ENCODE assay signal across 25 mouse cellular contexts in the genomic region with DNA sequence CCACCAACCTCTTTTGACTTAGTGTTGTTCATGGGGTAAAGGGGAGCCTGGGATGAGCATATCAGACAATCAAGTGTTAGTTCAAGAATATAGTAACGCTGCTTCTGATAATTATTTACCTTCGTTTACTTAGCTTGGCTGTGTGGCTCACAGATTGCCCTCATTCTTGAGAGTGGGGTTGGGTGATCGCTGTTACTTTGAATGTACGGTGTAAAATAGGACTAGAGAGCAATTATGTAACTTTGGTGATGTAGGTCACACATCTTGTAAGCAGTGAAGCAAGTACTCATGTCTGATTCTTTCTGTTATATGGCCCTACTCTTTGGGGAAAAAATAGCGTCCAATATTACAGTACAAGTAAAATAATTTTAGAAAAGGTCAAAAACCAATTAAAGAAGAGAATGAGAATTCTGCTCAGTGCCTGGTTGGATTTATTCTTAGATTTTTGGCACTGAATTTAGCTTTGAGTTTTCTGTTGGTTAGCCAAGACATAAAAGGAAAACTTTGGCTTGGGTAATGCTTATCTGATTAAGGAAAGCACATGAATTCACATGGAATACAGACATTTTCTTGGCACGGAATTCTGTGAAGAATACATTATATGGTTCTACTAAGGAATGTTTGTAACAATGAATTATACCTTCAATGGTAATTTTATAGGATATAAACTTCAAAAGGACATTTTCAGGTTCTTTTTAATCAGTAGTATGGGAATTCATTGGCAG.
DNase-seq lines count a peak whose midpoint lies in the region; ATAC-seq and TF ChIP-seq lines count a peak whose summit lies in the region.
"Had no signal": no experiment of that assay in that cellular context is flagged by ENCODE, and none has a peak within 500 bp of the region (broad histone marks: within the 10 kb centered on the region; RNA-seq: fewer than 3 reads in every experiment).

No protein-coding gene starts in this region.

- H3K36me3 ChIP-seq in embryonic facial prominence, embryonic 14.5 days (ENCODE audit: control insufficient read depth, insufficient read depth, low read length), result no peaks in the 10 kb centered on the region
- 0 out of 2 replicates have a peak, but pooled peaks cover 3% of the 10 kb centered on the region for H3K36me3 ChIP-seq in embryonic facial prominence, embryonic 10.5 days (replicated peaks)
- no peaks in the 10 kb centered on the region for H3K36me3 ChIP-seq in lung, embryonic 14.5 days (ENCODE audit: insufficient read depth)
- H3K36me3 ChIP-seq: embryonic facial prominence, embryonic 15.5 days; heart, embryonic 12.5 days; liver, embryonic 15.5 days; midbrain, embryonic 12.5 days; neural tube, embryonic 13.5 days had no signal

- H3K9me3 ChIP-seq in embryonic facial prominence, embryonic 14.5 days (ENCODE audit: control insufficient read depth, low read length), result no peaks in the 10 kb centered on the region
- H3K9me3 ChIP-seq in embryonic facial prominence, embryonic 10.5 days, result no peaks in the 10 kb centered on the region
- H3K9me3 ChIP-seq in lung, embryonic 14.5 days (ENCODE audit: low read depth, low read length), result no peaks in the 10 kb centered on the region
- H3K9me3 ChIP-seq: embryonic facial prominence, embryonic 15.5 days; heart, embryonic 12.5 days; liver, embryonic 15.5 days; megakaryocyte, embryonic 14.5 days; midbrain, embryonic 12.5 days; neural tube, embryonic 13.5 days had no signal

- H3K4me3 ChIP-seq in embryonic facial prominence, embryonic 14.5 days (ENCODE audit: low read depth, low read length), result no peak overlapping the region
- no peak overlapping the region for H3K4me3 ChIP-seq in embryonic facial prominence, embryonic 10.5 days
- H3K4me3 ChIP-seq in lung, embryonic 14.5 days (ENCODE audit: low read depth, low read length), result no peak overlapping the region
- H3K4me3 ChIP-seq: embryonic facial prominence, embryonic 15.5 days; gastrocnemius, adult 2 months; heart, adult 2 months; heart, embryonic 12.5 days; liver, embryonic 15.5 days; megakaryocyte, embryonic 14.5 days; midbrain, embryonic 12.5 days; neural tube, embryonic 13.5 days had no signal

- DNase-seq in embryonic facial prominence, embryonic 14.5 days (ENCODE audit: low spot score), result peak; percentile 80
- no peak for DNase-seq in embryonic facial prominence, embryonic 10.5 days (ENCODE audit: low spot score)
- DNase-seq in heart, adult 11 months, result peak; percentile 65
- no peak for DNase-seq in heart, postnatal 36 days
- DNase-seq in lung, embryonic 14.5 days, result peak; percentile 42
- no peak for DNase-seq in lung, adult 18-20 months
- DNase-seq in thymus, postnatal 10 days (ENCODE audit: low spot score in 2 of 2), result no peak
- DNase-seq: adrenal gland, postnatal 14 days; cerebellum, postnatal 36 days; gastrocnemius, adult 2 months; gastrocnemius, postnatal 36 days; heart, adult 2 months; kidney, adult 9 months; kidney, postnatal 25 days; lung, postnatal 4 days had no signal

- no peaks in the 10 kb centered on the region for H3K27me3 ChIP-seq in embryonic facial prominence, embryonic 14.5 days (replicated peaks; ENCODE audit: control insufficient read depth, insufficient read depth, low read length)
- H3K27me3 ChIP-seq in embryonic facial prominence, embryonic 10.5 days (replicated peaks; ENCODE audit: low read depth, poor library complexity, severe bottlenecking), result no peaks in the 10 kb centered on the region
- H3K27me3 ChIP-seq in lung, embryonic 14.5 days (ENCODE audit: insufficient read depth, low read length), result no peaks in the 10 kb centered on the region
- H3K27me3 ChIP-seq: embryonic facial prominence, embryonic 15.5 days; heart, embryonic 12.5 days; liver, embryonic 15.5 days; megakaryocyte, embryonic 14.5 days; midbrain, embryonic 12.5 days; neural tube, embryonic 13.5 days had no signal

- no peak for ATAC-seq in embryonic facial prominence, embryonic 14.5 days (ENCODE audit: low read depth)
- no peak for ATAC-seq in lung, embryonic 14.5 days (ENCODE audit: insufficient read depth)
- no peak for ATAC-seq in CD4-positive, CD25-positive, alpha-beta regulatory T cell, adult 4 months
- ATAC-seq: intestine, postnatal 0 days; lung, postnatal 0 days had no signal

- WGBS in embryonic facial prominence, embryonic 14.5 days, result 83% methylated on average over 6 of the region's 6 CpGs
- WGBS in embryonic facial prominence, embryonic 10.5 days, result 92% methylated on average over 6 of the region's 6 CpGs
- 84% methylated on average over 6 of the region's 6 CpGs for WGBS in lung, embryonic 14.5 days

- H3K4me2 ChIP-seq in embryonic facial prominence, embryonic 14.5 days (ENCODE audit: low read depth, low read length), result no peak overlapping the region
- no peak overlapping the region for H3K4me2 ChIP-seq in lung, embryonic 14.5 days
- H3K4me2 ChIP-seq: embryonic facial prominence, embryonic 15.5 days; heart, embryonic 12.5 days; hindbrain, embryonic 14.5 days; liver, embryonic 15.5 days; midbrain, embryonic 12.5 days; neural tube, embryonic 13.5 days had no signal

- no peak overlapping the region for H3K9ac ChIP-seq in embryonic facial prominence, embryonic 14.5 days (ENCODE audit: low read depth, low read length)
- H3K9ac ChIP-seq in lung, embryonic 14.5 days, result no peak overlapping the region
- H3K9ac ChIP-seq: embryonic facial prominence, embryonic 15.5 days; heart, embryonic 12.5 days; hindbrain, embryonic 14.5 days; liver, embryonic 15.5 days; midbrain, embryonic 12.5 days; neural tube, embryonic 13.5 days had no signal

- no peak for TF ChIP-seq CTCF in lung, embryonic 14.5 days (IDR thresholded peaks at IDR 0.05; ENCODE audit: low read depth)

- no peak overlapping the region for H3K27ac ChIP-seq in embryonic facial prominence, embryonic 14.5 days (replicated peaks; ENCODE audit: low read depth, low read length)
- no peak overlapping the region for H3K27ac ChIP-seq in embryonic facial prominence, embryonic 10.5 days (replicated peaks)
- no peak overlapping the region for H3K27ac ChIP-seq in lung, embryonic 14.5 days (ENCODE audit: low read depth)
- H3K27ac ChIP-seq: embryonic facial prominence, embryonic 15.5 days; gastrocnemius, adult 2 months; heart, adult 2 months; hindbrain, embryonic 14.5 days; liver, embryonic 15.5 days; midbrain, embryonic 12.5 days; neural tube, embryonic 13.5 days had no signal

- intact Hi-C loops in heart, postnatal 36 days (cut with DNase I), result no loop called here

- no peaks in the 10 kb centered on the region for H3K4me1 ChIP-seq in embryonic facial prominence, embryonic 14.5 days (ENCODE audit: control insufficient read depth, insufficient read depth, low read length)
- H3K4me1 ChIP-seq in embryonic facial prominence, embryonic 10.5 days, result no peaks in the 10 kb centered on the region
- no peaks in the 10 kb centered on the region for H3K4me1 ChIP-seq in lung, embryonic 14.5 days (ENCODE audit: insufficient read depth)
- H3K4me1 ChIP-seq: embryonic facial prominence, embryonic 15.5 days; heart, embryonic 12.5 days; liver, embryonic 15.5 days; megakaryocyte, embryonic 14.5 days; midbrain, embryonic 12.5 days had no signal

Comparison
In these comparisons a context has a peak if more than half of its experiments do, and no peak if none do; other contexts are left out.
1. DNase-seq: peak in embryonic facial prominence, embryonic 14.5 days (single experiment), heart, adult 11 months (single experiment) and lung, embryonic 14.5 days (single experiment); none in embryonic facial prominence, embryonic 10.5 days (single experiment), heart, postnatal 36 days (0 of 2), lung, adult 18-20 months (0 of 2) and thymus, postnatal 10 days (0 of 2).